Mouse (Mus musculus): ENCODE data around the gene Ppp1r13b. TPM values are rescaled to one million over a fixed set of nuclear protein-coding genes. Genes with fewer than 3 reads are reported as not detected.

The Ppp1r13b gene
- polyA plus RNA-seq, 2 experiments, result 2.8 to 2.9 TPM

DNA sequence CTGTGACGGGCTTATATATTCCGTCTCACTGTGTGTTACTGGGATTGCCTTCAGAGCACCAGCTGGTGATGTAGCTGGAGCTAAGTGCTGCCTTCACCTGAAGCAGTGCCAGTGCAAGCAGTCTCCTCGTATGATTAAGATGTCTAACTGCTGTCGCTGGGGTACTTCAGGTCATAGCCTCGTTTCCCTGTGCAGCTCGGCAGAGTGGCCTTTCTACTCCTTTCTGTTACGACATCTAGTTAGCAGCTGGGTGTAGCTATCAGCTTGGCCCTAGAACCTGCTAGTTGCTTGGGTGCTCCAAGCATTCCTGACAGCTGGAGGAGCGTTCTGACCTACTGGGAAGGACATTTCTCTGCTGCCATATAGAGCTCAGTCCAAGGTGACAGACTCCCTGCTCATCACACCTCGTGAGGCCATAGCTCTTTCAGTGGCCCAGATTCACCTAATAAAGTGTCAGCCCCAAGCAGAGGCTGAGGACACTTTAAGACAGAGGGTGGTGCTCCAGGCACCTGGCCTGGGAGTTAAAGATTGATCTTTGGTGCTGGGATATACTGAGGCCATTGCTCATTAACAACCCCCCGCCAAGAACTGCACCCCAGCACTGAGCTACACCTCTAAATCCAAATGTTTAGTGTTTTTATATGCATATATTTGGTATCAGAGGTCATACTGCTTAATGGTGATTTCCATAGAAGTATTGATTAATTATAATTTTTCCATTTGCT lies 107.3 kb downstream of the Ppp1r13b start:
- 74% methylated on average over 10 of the region's 10 CpGs for WGBS (ENCODE audit: insufficient replicate concordance)
- Histone ChIP-seq H3K9ac (replicated peaks) (no peak overlapping the region), H3K9me3 (ENCODE audit: control insufficient read depth, low read length) (no peaks in the 10 kb centered on the region), H3K27ac (no peak overlapping the region), H3K4me3 (ENCODE audit: insufficient read depth in 1 of 2, low read depth in 2 of 2, low read length in 2 of 2) (no peak overlapping the region), H3K27me3 (ENCODE audit: control insufficient read depth, insufficient read depth, low read length) (no peaks in the 10 kb centered on the region), H3K36me3 (replicated peaks; ENCODE audit: control insufficient read depth, insufficient read depth, low read depth) (peaks cover 16% of the 10 kb centered on the region), H3K4me2 (ENCODE audit: low read depth) (no peak overlapping the region), H3K4me1 (replicated peaks; ENCODE audit: control insufficient read depth in 2 of 2, insufficient read depth in 2 of 2, low read length in 1 of 2) (no peaks in the 10 kb centered on the region)
- ATAC-seq (ENCODE audit: insufficient read depth) (no peak), DNase-seq (ENCODE audit: low read depth in 3 of 3, low spot score in 3 of 3) (no peak)
- TF ChIP-seq CTCF (IDR thresholded peaks at IDR 0.05; ENCODE audit: low read depth) (no peak), EP300 (IDR thresholded peaks at IDR 0.05; ENCODE audit: low read depth) (no peak)

DNA sequence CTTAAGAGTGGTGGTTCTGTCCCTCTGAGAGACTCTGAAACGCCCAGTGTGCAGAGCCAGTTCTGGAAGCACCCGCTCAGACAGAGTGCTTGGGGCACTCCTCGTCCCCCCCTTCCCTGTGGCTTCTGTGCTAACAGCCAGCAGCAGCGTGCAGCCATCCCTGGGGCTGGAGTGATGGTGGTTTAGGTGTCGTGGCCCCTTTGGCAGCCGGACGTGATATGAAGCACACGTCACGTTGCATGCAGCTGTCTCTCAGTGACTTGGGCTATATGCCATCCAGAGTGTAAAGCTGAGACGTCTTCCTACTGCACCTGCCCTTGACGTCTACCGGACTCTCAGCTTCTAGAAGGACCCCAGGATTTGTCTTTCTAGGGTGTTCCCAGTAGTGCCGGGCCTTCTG lies 109.4 kb downstream of the Ppp1r13b start:
- ATAC-seq (ENCODE audit: insufficient read depth) (no peak), DNase-seq (ENCODE audit: low read depth in 3 of 3, low spot score in 3 of 3) (no peak)
- Histone ChIP-seq H3K9ac (replicated peaks) (no peak overlapping the region), H3K4me3 (ENCODE audit: insufficient read depth in 1 of 2, low read depth in 2 of 2, low read length in 2 of 2) (no peak overlapping the region), H3K4me1 (replicated peaks; ENCODE audit: control insufficient read depth in 2 of 2, insufficient read depth in 2 of 2, low read length in 1 of 2) (peaks cover 2 to 3% of the 10 kb centered on the region in 2 experiments; a peak in 2 of 4 replicates), H3K36me3 (replicated peaks; ENCODE audit: control insufficient read depth, insufficient read depth, low read depth) (peaks cover 5% of the 10 kb centered on the region), H3K9me3 (ENCODE audit: control insufficient read depth, low read length) (no peaks in the 10 kb centered on the region), H3K27me3 (ENCODE audit: control insufficient read depth, insufficient read depth, low read length) (no peaks in the 10 kb centered on the region), H3K27ac (no peak overlapping the region), H3K4me2 (ENCODE audit: low read depth) (no peak overlapping the region)
- no peak for TF ChIP-seq EP300 (IDR thresholded peaks at IDR 0.05; ENCODE audit: low read depth)
- TF ChIP-seq CTCF (IDR thresholded peaks at IDR 0.05; ENCODE audit: low read depth), result no peak
- 88% methylated on average over 13 of the region's 13 CpGs for WGBS (ENCODE audit: insufficient replicate concordance)

DNA sequence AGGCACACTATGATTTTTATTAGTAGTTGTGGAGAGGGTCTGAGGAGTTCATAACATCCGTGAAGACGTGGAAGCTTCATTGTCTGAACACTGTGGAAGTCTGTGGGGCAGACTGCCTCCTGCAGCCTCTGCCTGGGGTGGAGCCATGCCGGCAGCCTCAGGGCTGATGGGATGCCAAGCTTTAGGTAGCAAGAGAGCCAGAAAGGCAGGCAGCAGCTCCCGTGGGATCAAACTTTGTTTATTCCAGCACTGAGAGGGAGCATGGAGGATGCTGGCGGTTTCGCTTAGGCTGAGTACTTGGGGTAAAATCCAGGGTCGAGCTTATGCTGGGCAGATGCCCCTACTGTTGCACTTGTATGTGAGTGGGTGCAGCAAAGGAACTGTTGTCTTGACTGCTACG lies 110.7 kb downstream of the Ppp1r13b start:
- no peak for ATAC-seq (ENCODE audit: insufficient read depth)
- no peak overlapping the region for H3K27ac ChIP-seq
- 78% methylated on average over 8 of the region's 8 CpGs for WGBS (ENCODE audit: insufficient replicate concordance)
- no peak for DNase-seq (ENCODE audit: low read depth in 3 of 3, low spot score in 3 of 3)
- H3K4me1 ChIP-seq (replicated peaks; ENCODE audit: control insufficient read depth in 2 of 2, insufficient read depth in 2 of 2, low read length in 1 of 2), result peaks cover 2 to 3% of the 10 kb centered on the region in 2 experiments; a peak in 2 of 4 replicates
- no peaks in the 10 kb centered on the region for H3K9me3 ChIP-seq (ENCODE audit: control insufficient read depth, low read length)
- H3K4me2 ChIP-seq (ENCODE audit: low read depth), result no peak overlapping the region
- peaks cover 5% of the 10 kb centered on the region for H3K36me3 ChIP-seq (replicated peaks; ENCODE audit: control insufficient read depth, insufficient read depth, low read depth)
- no peak overlapping the region for H3K9ac ChIP-seq (replicated peaks)
- no peak for TF ChIP-seq EP300 (IDR thresholded peaks at IDR 0.05; ENCODE audit: low read depth)
- TF ChIP-seq CTCF (IDR thresholded peaks at IDR 0.05; ENCODE audit: low read depth), result no peak
- no peak overlapping the region for H3K4me3 ChIP-seq (ENCODE audit: insufficient read depth in 1 of 2, low read depth in 2 of 2, low read length in 2 of 2)
- H3K27me3 ChIP-seq (ENCODE audit: control insufficient read depth, insufficient read depth, low read length), result no peaks in the 10 kb centered on the region

DNA sequence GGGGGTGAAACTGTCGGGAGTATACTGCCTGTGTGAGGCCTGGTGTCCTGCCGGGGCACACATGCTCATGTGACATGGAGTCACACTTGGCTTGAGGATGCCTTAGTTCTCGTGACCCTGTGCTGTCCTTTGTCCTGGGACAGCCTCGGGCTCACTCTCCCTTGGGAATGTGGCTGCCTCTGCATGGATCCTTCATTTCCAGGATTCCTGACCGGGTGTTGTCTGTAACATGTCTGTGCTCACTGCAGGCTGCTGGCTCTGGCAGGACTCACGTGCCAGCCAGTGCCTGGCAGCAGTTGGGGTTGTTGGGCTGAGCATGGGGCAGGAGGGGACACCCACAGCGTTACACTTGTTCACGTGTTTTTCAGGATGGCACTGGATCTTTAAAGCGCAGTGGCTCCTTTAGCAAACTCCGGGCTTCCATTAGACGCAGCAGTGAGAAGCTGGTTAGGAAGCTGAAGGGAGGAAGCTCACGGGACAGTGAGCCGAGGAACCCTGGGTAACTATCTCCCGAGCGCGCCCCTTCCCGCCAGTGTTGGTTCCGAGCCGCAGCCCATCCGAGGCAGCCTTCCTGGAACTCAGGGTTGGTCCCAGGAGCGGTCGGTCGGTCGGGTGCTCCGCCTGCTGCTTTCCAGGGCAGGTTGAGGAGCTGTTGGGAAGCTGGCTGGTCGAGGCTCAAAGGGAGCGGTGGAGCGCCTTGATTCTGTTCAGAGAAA lies 112.6 kb downstream of the Ppp1r13b start:
- Histone ChIP-seq H3K36me3 (replicated peaks; ENCODE audit: control insufficient read depth, insufficient read depth, low read depth) (no peaks in the 10 kb centered on the region; the same call in none of the 2 replicates), H3K4me3 (ENCODE audit: insufficient read depth in 1 of 2, low read depth in 2 of 2, low read length in 2 of 2) (no peak overlapping the region), H3K9ac (replicated peaks) (no peak overlapping the region), H3K4me2 (ENCODE audit: low read depth) (no peak overlapping the region), H3K9me3 (ENCODE audit: control insufficient read depth, low read length) (no peaks in the 10 kb centered on the region), H3K27me3 (ENCODE audit: control insufficient read depth, insufficient read depth, low read length) (no peaks in the 10 kb centered on the region), H3K4me1 (replicated peaks; ENCODE audit: control insufficient read depth in 2 of 2, insufficient read depth in 2 of 2, low read length in 1 of 2) (peaks cover 2 to 3% of the 10 kb centered on the region in 2 experiments; a peak in 2 of 4 replicates), H3K27ac (no peak overlapping the region)
- no peak for TF ChIP-seq CTCF (IDR thresholded peaks at IDR 0.05; ENCODE audit: low read depth)
- no peak for TF ChIP-seq EP300 (IDR thresholded peaks at IDR 0.05; ENCODE audit: low read depth)
- no peak for DNase-seq (ENCODE audit: low read depth in 3 of 3, low spot score in 3 of 3)
- no peak for ATAC-seq (ENCODE audit: insufficient read depth)
- WGBS (ENCODE audit: insufficient replicate concordance), result 88% methylated on average over 28 of the region's 28 CpGs

DNA sequence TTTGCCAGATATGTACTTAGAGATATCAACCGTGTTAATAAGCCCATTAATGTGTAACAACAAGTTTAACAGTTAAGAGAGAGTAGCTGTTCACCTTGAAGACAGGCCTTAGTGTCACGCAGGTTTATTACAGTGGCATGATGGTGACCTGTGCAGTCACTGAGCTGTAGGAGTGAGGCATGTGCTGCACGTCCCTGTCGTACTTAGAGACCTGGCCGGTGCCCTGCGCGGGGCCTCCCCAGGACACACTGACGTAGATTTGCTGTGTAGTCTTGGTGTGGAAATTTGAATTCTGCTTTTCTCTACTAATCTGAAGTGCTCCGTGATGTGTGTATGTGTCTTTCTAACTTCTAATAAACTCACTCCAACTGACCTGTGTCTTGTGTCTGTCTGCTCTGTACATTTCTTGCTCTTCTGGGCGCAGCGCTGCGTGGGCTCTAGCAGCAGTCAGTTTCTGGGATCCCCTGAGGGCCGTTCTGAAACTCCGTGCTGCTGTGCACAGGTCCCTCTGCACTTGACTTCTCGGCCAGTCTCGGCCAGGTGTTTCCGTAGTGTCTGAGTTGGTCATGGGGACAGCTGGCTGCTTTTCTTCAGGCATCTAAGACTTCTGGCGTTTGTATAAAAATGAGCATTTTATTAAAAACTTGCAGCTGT lies 113.3 kb downstream of the Ppp1r13b start:
- DNase-seq (ENCODE audit: low read depth in 3 of 3, low spot score in 3 of 3) (no peak), ATAC-seq (ENCODE audit: insufficient read depth) (no peak)
- Histone ChIP-seq H3K4me2 (ENCODE audit: low read depth) (no peak overlapping the region), H3K9me3 (ENCODE audit: control insufficient read depth, low read length) (no peaks in the 10 kb centered on the region), H3K4me1 (replicated peaks; ENCODE audit: control insufficient read depth in 2 of 2, insufficient read depth in 2 of 2, low read length in 1 of 2) (peaks cover 2 to 3% of the 10 kb centered on the region in 2 experiments; a peak in 2 of 4 replicates), H3K27me3 (ENCODE audit: control insufficient read depth, insufficient read depth, low read length) (no peaks in the 10 kb centered on the region), H3K4me3 (ENCODE audit: insufficient read depth in 1 of 2, low read depth in 2 of 2, low read length in 2 of 2) (no peak overlapping the region), H3K27ac (no peak overlapping the region), H3K9ac (replicated peaks) (no peak overlapping the region), H3K36me3 (replicated peaks; ENCODE audit: control insufficient read depth, insufficient read depth, low read depth) (no peaks in the 10 kb centered on the region; the same call in none of the 2 replicates)
- TF ChIP-seq EP300 (IDR thresholded peaks at IDR 0.05; ENCODE audit: low read depth) (no peak), CTCF (IDR thresholded peaks at IDR 0.05; ENCODE audit: low read depth) (no peak)
- WGBS (ENCODE audit: insufficient replicate concordance), result 87% methylated on average over 18 of the region's 18 CpGs

Measured in liver, embryonic 14.5 days (tissue).